Mouse (Mus musculus) spleen, adult 2 months (tissue): ENCODE results near the gene Fat3. TPM values are rescaled to one million over a fixed set of nuclear protein-coding genes. Genes with fewer than 3 reads are reported as not detected.

Experiments
- DNase-seq, 2 experiments: peaks; one replicate each; pipeline versions ENCODE4 v3.0.0 to v3.0.0-alpha.2; 2012 to 2021; ENCODE audit warnings: low spot score in 2 of 2, low read depth in 1 of 2
- H3K27ac ChIP-seq: fragments of 200-500 bp; 2 replicates; pipeline ENCODE4 v1.5.1; 2012; ENCODE audit warnings: low read length, inconsistent platforms; ENCODE audit not compliant: insufficient read depth
- H3K27me3 ChIP-seq: fragments of 200-500 bp; 2 replicates; pipeline ENCODE4 v1.6.1; 2012; ENCODE audit warnings: mild to moderate bottlenecking, moderate library complexity, low read length, inconsistent platforms; ENCODE audit not compliant: control insufficient read depth, insufficient read depth
- H3K36me3 ChIP-seq: fragments of 200-500 bp; 2 replicates; pipeline ENCODE4 v1.6.1; 2012; ENCODE audit warnings: mild to moderate bottlenecking, low read length, inconsistent platforms; ENCODE audit not compliant: control insufficient read depth, insufficient read depth
- H3K4me1 ChIP-seq: fragments of 200-500 bp; 2 replicates; pipeline ENCODE4 v1.6.1; 2011; ENCODE audit warnings: inconsistent platforms; ENCODE audit not compliant: control insufficient read depth, insufficient read depth, insufficient read length
- H3K4me3 ChIP-seq: fragments of 200-500 bp; 2 replicates; pipeline ENCODE4 v1.5.1; 2011; ENCODE audit warnings: mild to moderate bottlenecking, inconsistent platforms; ENCODE audit not compliant: insufficient read depth, insufficient read length; ENCODE audit errors: extremely low read depth
- CTCF ChIP-seq: fragments of 200-500 bp; IDR thresholded peaks from 2 replicates; pipeline ENCODE4 v1.5.1; 2011; ENCODE audit warnings: mild to moderate bottlenecking, inconsistent platforms; ENCODE audit not compliant: insufficient read depth, insufficient read length, insufficient replicate concordance; ENCODE audit errors: extremely low read depth
- POLR2A ChIP-seq: fragments of 200-500 bp; IDR thresholded peaks from 2 replicates; pipeline ENCODE4 v1.6.1; 2011; ENCODE audit warnings: low read depth, low read length, inconsistent platforms
- WGBS: fragments of 180-500 bp; shearing (Covaris S2); methylation state at CpG from one replicate; pipeline ENCODE4 v1.1.7; 2018; 5-methylcytosine and 5-hydroxymethylcytosine counted together
- polyA plus RNA-seq: library from polyadenylated mRNA; depleted of rRNA; stranded (reverse); fragments of >200 nt; gene quantifications from 2 replicates; pipeline ENCODE4 v1.2.3, GENCODE M21; 2012

The Fat3 gene
- polyA plus RNA-seq, 1 experiment = 0.20 TPM

GRCm38 (mm10) chr9:15941818-15942217 lies 559.3 kb downstream of the Fat3 start:
- no peaks in the 10 kb centered on the region for H3K27me3 ChIP-seq
- DNase-seq = no peak
- no peaks in the 10 kb centered on the region for H3K36me3 ChIP-seq
- H3K4me3 ChIP-seq = no peak overlapping the region
- WGBS = 71% methylated on average over 2 of the region's 2 CpGs
- no peak overlapping the region for H3K27ac ChIP-seq
- H3K4me1 ChIP-seq = no peaks in the 10 kb centered on the region
- TF ChIP-seq CTCF = no peak
- no peak for TF ChIP-seq POLR2A

- no peak for DNase-seq
- H3K27me3 ChIP-seq = no peaks in the 10 kb centered on the region
- no peak overlapping the region for H3K27ac ChIP-seq
- no peaks in the 10 kb centered on the region for H3K36me3 ChIP-seq
- WGBS = 59% methylated on average over 7 of the region's 7 CpGs
- no peak overlapping the region for H3K4me3 ChIP-seq
- no peaks in the 10 kb centered on the region for H3K4me1 ChIP-seq
- TF ChIP-seq POLR2A = no peak
- no peak for TF ChIP-seq CTCF
Observed at GRCm38 (mm10) chr9:15940933-15941673, 560.0 kb downstream of the Fat3 start.

GRCm38 (mm10) chr9:15939594-15939993 lies 561.5 kb downstream of the Fat3 start:
- no peak overlapping the region for H3K4me3 ChIP-seq
- no peaks in the 10 kb centered on the region for H3K36me3 ChIP-seq
- no peaks in the 10 kb centered on the region for H3K27me3 ChIP-seq
- H3K4me1 ChIP-seq = no peaks in the 10 kb centered on the region
- TF ChIP-seq POLR2A (no peak), CTCF (no peak)
- 48% methylated on average over 2 of the region's 2 CpGs for WGBS
- H3K27ac ChIP-seq = no peak overlapping the region
- no peak for DNase-seq

- no peak for DNase-seq
- TF ChIP-seq POLR2A (no peak), CTCF (no peak)
- Histone ChIP-seq H3K4me3 (no peak overlapping the region), H3K4me1 (no peaks in the 10 kb centered on the region), H3K27ac (no peak overlapping the region), H3K36me3 (no peaks in the 10 kb centered on the region), H3K27me3 (no peaks in the 10 kb centered on the region)
- 77% methylated on average over 28 of the region's 28 CpGs for WGBS
Observed at GRCm38 (mm10) chr9:15937837-15938514, 563.1 kb downstream of the Fat3 start.

GRCm38 (mm10) chr9:15930928-15931443 lies 570.1 kb downstream of the Fat3 start:
- no peak overlapping the region for H3K27ac ChIP-seq
- TF ChIP-seq POLR2A = no peak
- TF ChIP-seq CTCF = no peak
- DNase-seq = no peak
- H3K36me3 ChIP-seq = no peaks in the 10 kb centered on the region
- H3K27me3 ChIP-seq = no peaks in the 10 kb centered on the region
- H3K4me1 ChIP-seq = no peaks in the 10 kb centered on the region
- H3K4me3 ChIP-seq = no peak overlapping the region
- 51% methylated on average over 5 of the region's 5 CpGs for WGBS

- TF ChIP-seq CTCF = no peak
- TF ChIP-seq POLR2A = no peak
- Histone ChIP-seq H3K27me3 (no peaks in the 10 kb centered on the region), H3K36me3 (no peaks in the 10 kb centered on the region), H3K4me1 (no peaks in the 10 kb centered on the region), H3K4me3 (no peak overlapping the region), H3K27ac (no peak overlapping the region)
- WGBS = 80% methylated on average over 2 of the region's 2 CpGs
- DNase-seq = no peak
Observed at GRCm38 (mm10) chr9:15928331-15928730, 572.8 kb downstream of the Fat3 start.
